ENCODE assay signal across 9 mouse cellular contexts in the genomic region with DNA sequence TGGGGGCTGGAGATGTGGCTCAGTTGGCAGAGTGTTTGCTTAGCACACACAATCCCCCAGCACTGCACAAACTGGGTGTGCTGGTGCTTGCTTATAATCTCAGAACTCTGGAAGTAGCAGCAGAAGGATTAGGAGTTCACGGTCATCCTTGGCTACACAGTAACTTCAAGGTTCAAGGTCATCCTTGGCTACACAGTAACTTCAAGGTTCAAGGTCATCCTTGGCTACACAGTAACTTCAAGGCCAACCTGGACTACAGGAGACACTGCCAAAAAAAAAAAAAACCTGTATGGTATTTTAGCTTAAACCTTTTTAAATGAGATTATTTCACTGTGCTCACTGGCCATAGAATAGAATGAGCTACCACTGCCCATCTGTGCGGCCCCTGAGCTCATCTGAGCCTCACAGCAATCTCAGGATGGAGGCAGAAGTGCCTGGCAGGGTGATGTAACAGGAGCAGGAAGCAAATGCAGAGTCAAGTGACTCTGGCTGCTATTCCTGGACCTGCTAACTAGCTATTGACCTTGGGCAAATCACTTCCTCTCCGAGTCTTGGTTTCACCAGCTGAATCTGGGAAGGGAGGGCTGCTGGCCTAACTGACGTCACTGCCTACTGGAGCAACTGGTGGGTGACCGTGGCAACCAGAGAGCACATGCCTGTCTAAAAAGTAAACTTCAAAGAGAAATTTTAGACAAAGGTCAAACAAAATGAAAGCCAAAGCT. TPM values are rescaled to one million over a fixed set of nuclear protein-coding genes. Genes with fewer than 3 reads are reported as not detected.
A peak's percentile ranks its signal among the peaks of the same experiment; 100 is the strongest.
DNase-seq lines count a peak whose midpoint lies in the region; ATAC-seq and TF ChIP-seq lines count a peak whose summit lies in the region.
"Had no signal": no experiment of that assay in that cellular context is flagged by ENCODE, and none has a peak within 500 bp of the region (broad histone marks: within the 10 kb centered on the region; RNA-seq: fewer than 3 reads in every experiment).

No protein-coding gene starts in this region.

- DNase-seq in embryonic facial prominence, embryonic 11.5 days (ENCODE audit: low spot score): peak; percentile 13
- DNase-seq in embryonic facial prominence, embryonic 10.5 days (ENCODE audit: low spot score): no peak
- DNase-seq in kidney, postnatal 0 days (ENCODE audit: low spot score): peak; percentile 54
- DNase-seq in neural tube, embryonic 10.5 days (ENCODE audit: extremely low spot score, low spot score): no peak
- no peak for DNase-seq in thymus, postnatal 25 days
- DNase-seq in hindbrain, embryonic 14.5 days (ENCODE audit: low spot score): no peak

- TF ChIP-seq CTCF in kidney, postnatal 0 days (IDR thresholded peaks at IDR 0.05; ENCODE audit: low read depth): no peak

- no peaks in the 10 kb centered on the region for H3K27me3 ChIP-seq in embryonic facial prominence, embryonic 11.5 days (ENCODE audit: control insufficient read depth, insufficient read depth, low read length)
- H3K27me3 ChIP-seq in embryonic facial prominence, embryonic 10.5 days (replicated peaks; ENCODE audit: low read depth, poor library complexity, severe bottlenecking): no peaks in the 10 kb centered on the region
- no peaks in the 10 kb centered on the region for H3K27me3 ChIP-seq in kidney, postnatal 0 days (ENCODE audit: insufficient read depth, low read length)
- no peaks in the 10 kb centered on the region for H3K27me3 ChIP-seq in hindbrain, embryonic 14.5 days (ENCODE audit: control insufficient read depth, insufficient read depth, low read length)
- H3K27me3 ChIP-seq: embryonic facial prominence, embryonic 12.5 days had no signal

- H3K4me3 ChIP-seq in embryonic facial prominence, embryonic 11.5 days (ENCODE audit: low read depth, low read length): no peak overlapping the region
- no peak overlapping the region for H3K4me3 ChIP-seq in embryonic facial prominence, embryonic 10.5 days
- no peak overlapping the region for H3K4me3 ChIP-seq in kidney, postnatal 0 days (replicated peaks; ENCODE audit: low read depth, low read length)
- no peak overlapping the region for H3K4me3 ChIP-seq in hindbrain, embryonic 14.5 days (replicated peaks; ENCODE audit: low read length)
- H3K4me3 ChIP-seq: embryonic facial prominence, embryonic 12.5 days had no signal

- no peak overlapping the region for H3K9ac ChIP-seq in embryonic facial prominence, embryonic 11.5 days (replicated peaks; ENCODE audit: low read length)
- H3K9ac ChIP-seq in kidney, postnatal 0 days (ENCODE audit: low read depth, low read length): no peak overlapping the region
- no peak overlapping the region for H3K9ac ChIP-seq in hindbrain, embryonic 14.5 days
- H3K9ac ChIP-seq: embryonic facial prominence, embryonic 12.5 days had no signal

- no peaks in the 10 kb centered on the region for H3K4me1 ChIP-seq in embryonic facial prominence, embryonic 11.5 days (ENCODE audit: control insufficient read depth, insufficient read depth, low read length)
- H3K4me1 ChIP-seq in embryonic facial prominence, embryonic 10.5 days: peaks cover 4% of the 10 kb centered on the region
- H3K4me1 ChIP-seq in kidney, postnatal 0 days (replicated peaks; ENCODE audit: insufficient read depth, low read length): peaks cover 10% of the 10 kb centered on the region
- no peaks in the 10 kb centered on the region for H3K4me1 ChIP-seq in hindbrain, embryonic 14.5 days (replicated peaks; ENCODE audit: control insufficient read depth, insufficient read depth, low read length)
- H3K4me1 ChIP-seq: embryonic facial prominence, embryonic 12.5 days had no signal

- ATAC-seq in embryonic facial prominence, embryonic 11.5 days (replicated peaks; ENCODE audit: insufficient number of reproducible peaks, low FRiP score, low TSS enrichment, low read depth): no peak
- ATAC-seq in granulocyte monocyte progenitor cell, adult 5-6 weeks (replicated peaks; ENCODE audit: poor library complexity, severe bottlenecking): peak; percentile 94
- peak; percentile 54; the same call in 1 of the 2 replicates for ATAC-seq in kidney, postnatal 0 days (replicated peaks; ENCODE audit: low FRiP score, low read depth)
- ATAC-seq in megakaryocyte progenitor cell, adult 5-6 weeks (replicated peaks; ENCODE audit: poor library complexity): peak; percentile 89
- no peak for ATAC-seq in hindbrain, embryonic 14.5 days (ENCODE audit: low FRiP score)

- no peak overlapping the region for H3K27ac ChIP-seq in embryonic facial prominence, embryonic 11.5 days (replicated peaks; ENCODE audit: low read depth, low read length)
- no peak overlapping the region for H3K27ac ChIP-seq in embryonic facial prominence, embryonic 10.5 days (replicated peaks)
- no peak overlapping the region for H3K27ac ChIP-seq in kidney, postnatal 0 days
- no peak overlapping the region for H3K27ac ChIP-seq in hindbrain, embryonic 14.5 days
- H3K27ac ChIP-seq: embryonic facial prominence, embryonic 12.5 days had no signal

- H3K36me3 ChIP-seq in embryonic facial prominence, embryonic 11.5 days (replicated peaks; ENCODE audit: control insufficient read depth, insufficient read depth, low read depth, low read length): no peaks in the 10 kb centered on the region
- H3K36me3 ChIP-seq in embryonic facial prominence, embryonic 10.5 days (replicated peaks): peaks cover 18% of the 10 kb centered on the region
- H3K36me3 ChIP-seq in kidney, postnatal 0 days (ENCODE audit: insufficient read depth, low read length): no peaks in the 10 kb centered on the region
- peaks cover 52% of the 10 kb centered on the region for H3K36me3 ChIP-seq in hindbrain, embryonic 14.5 days (replicated peaks; ENCODE audit: control insufficient read depth, insufficient read depth)

- 57% methylated on average over 5 of the region's 5 CpGs for WGBS in embryonic facial prominence, embryonic 11.5 days
- WGBS in embryonic facial prominence, embryonic 10.5 days: 61% methylated on average over 5 of the region's 5 CpGs
- WGBS in kidney, postnatal 0 days: 34% methylated on average over 5 of the region's 5 CpGs
- 73% methylated on average over 5 of the region's 5 CpGs for WGBS in hindbrain, embryonic 14.5 days

- no peaks in the 10 kb centered on the region for H3K9me3 ChIP-seq in embryonic facial prominence, embryonic 11.5 days (replicated peaks; ENCODE audit: control insufficient read depth, low read length)
- H3K9me3 ChIP-seq in embryonic facial prominence, embryonic 10.5 days: no peaks in the 10 kb centered on the region
- H3K9me3 ChIP-seq in kidney, postnatal 0 days (replicated peaks; ENCODE audit: low read length): no peaks in the 10 kb centered on the region
- no peaks in the 10 kb centered on the region for H3K9me3 ChIP-seq in hindbrain, embryonic 14.5 days (ENCODE audit: control insufficient read depth, low read length)
- H3K9me3 ChIP-seq: embryonic facial prominence, embryonic 12.5 days had no signal

- H3K4me2 ChIP-seq in embryonic facial prominence, embryonic 11.5 days (ENCODE audit: low read depth, low read length): no peak overlapping the region
- no peak overlapping the region for H3K4me2 ChIP-seq in kidney, postnatal 0 days (ENCODE audit: low read length)
- H3K4me2 ChIP-seq in hindbrain, embryonic 14.5 days (replicated peaks): no peak overlapping the region
- H3K4me2 ChIP-seq: embryonic facial prominence, embryonic 12.5 days had no signal

RNA-seq across cellular contexts. Expression of a gene that starts 24.2 kb away (rescaled TPM):
- 10.8 and 11.6 TPM in 2 replicates for polyA plus RNA-seq in embryonic facial prominence, embryonic 11.5 days (2014; fragmentation: Nextera tagmentation; extraction: Ambion mirVana)
- polyA plus RNA-seq in embryonic facial prominence, embryonic 10.5 days (2016; fragmentation: Nextera tagmentation; extraction: Ambion mirVana): 12.7 and 13.4 TPM in 2 replicates
- 11.2 and 24.1 TPM in 2 replicates for total RNA-seq in granulocyte monocyte progenitor cell, adult 5-6 weeks (2014; fragmentation: Nextera tagmentation)
- 10.4 and 12.4 TPM in 2 replicates for total RNA-seq in granulocyte monocyte progenitor cell, adult 5-6 weeks (2017)
- polyA plus RNA-seq in kidney, postnatal 0 days (2015; fragmentation: Nextera tagmentation; extraction: Ambion mirVana): 15.5 and 17.2 TPM in 2 replicates
- total RNA-seq in megakaryocyte progenitor cell, adult 5-6 weeks (2015): 4.0 and 6.6 TPM in 2 replicates
- total RNA-seq in megakaryocyte progenitor cell, adult 5-6 weeks (2017): 8.1 and 10.8 TPM in 2 replicates
- polyA plus RNA-seq in hindbrain, embryonic 14.5 days (2014; fragmentation: Nextera tagmentation; extraction: Ambion mirVana): 41.1 and 44.1 TPM in 2 replicates

RNA-seq across cellular contexts. Expression of a gene that starts 56.9 kb away (rescaled TPM):
- polyA plus RNA-seq in embryonic facial prominence, embryonic 11.5 days (2014; fragmentation: Nextera tagmentation; extraction: Ambion mirVana): 0.29 and 0.66 TPM in 2 replicates
- 0.25 and 0.27 TPM in 2 replicates for polyA plus RNA-seq in embryonic facial prominence, embryonic 10.5 days (2016; fragmentation: Nextera tagmentation; extraction: Ambion mirVana)
- not detected in 2 replicates for total RNA-seq in granulocyte monocyte progenitor cell, adult 5-6 weeks (2014; fragmentation: Nextera tagmentation)
- total RNA-seq in granulocyte monocyte progenitor cell, adult 5-6 weeks (2017): 0.15 TPM in 1 of 2 replicates, not detected in the other
- 1.3 and 2.2 TPM in 2 replicates for polyA plus RNA-seq in kidney, postnatal 0 days (2015; fragmentation: Nextera tagmentation; extraction: Ambion mirVana)
- not detected in 2 replicates for total RNA-seq in megakaryocyte progenitor cell, adult 5-6 weeks (2015)
- total RNA-seq in megakaryocyte progenitor cell, adult 5-6 weeks (2017): not detected in 2 replicates
- polyA plus RNA-seq in hindbrain, embryonic 14.5 days (2014; fragmentation: Nextera tagmentation; extraction: Ambion mirVana): 0.19 and 0.70 TPM in 2 replicates

Comparison
In these comparisons a context has a peak if more than half of its experiments do, and no peak if none do; other contexts are left out.
1. DNase-seq: peak in embryonic facial prominence, embryonic 11.5 days (single experiment) and kidney, postnatal 0 days (single experiment); none in embryonic facial prominence, embryonic 10.5 days (single experiment), neural tube, embryonic 10.5 days (single experiment), thymus, postnatal 25 days (single experiment) and hindbrain, embryonic 14.5 days (single experiment).
2. ATAC-seq: peak in granulocyte monocyte progenitor cell, adult 5-6 weeks (single experiment), kidney, postnatal 0 days (single experiment) and megakaryocyte progenitor cell, adult 5-6 weeks (single experiment); none in embryonic facial prominence, embryonic 11.5 days (single experiment) and hindbrain, embryonic 14.5 days (single experiment).